Mouse (Mus musculus): ENCODE results near the gene Pcnx. TPM values are rescaled to one million over a fixed set of nuclear protein-coding genes. Genes with fewer than 3 reads are reported as not detected.
"Not testable (repeated sequence)": the region's sequence is repeated elsewhere in the genome, so short reads cannot be mapped to it uniquely, and the experiment has no call there.

Gene Pcnx
- total RNA-seq, 4 experiments from 2014 or later = 79.6 to 96.8 (median 90.7) TPM

DNA sequence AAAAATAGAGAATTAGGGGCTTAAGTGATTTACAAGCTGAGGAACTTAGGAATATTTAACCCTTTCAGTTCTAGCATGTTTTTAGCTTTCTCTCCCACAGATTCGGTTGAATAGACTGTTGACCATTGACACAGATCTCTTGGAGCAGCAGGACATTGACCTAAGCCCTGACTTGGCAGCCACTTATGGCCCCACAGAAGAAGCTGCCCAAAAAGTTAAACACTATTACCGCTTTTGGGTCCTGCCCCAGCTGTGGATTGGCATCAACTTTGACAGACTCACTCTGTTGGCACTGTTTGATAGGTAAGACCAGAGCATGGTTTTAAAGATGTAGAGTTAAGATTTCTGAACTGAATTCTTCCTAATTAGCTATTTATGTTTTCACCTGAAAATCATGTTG is 90.2 kb downstream of the Pcnx start:
- no peak for DNase-seq (ENCODE audit: low spot score in 2 of 2)

DNA sequence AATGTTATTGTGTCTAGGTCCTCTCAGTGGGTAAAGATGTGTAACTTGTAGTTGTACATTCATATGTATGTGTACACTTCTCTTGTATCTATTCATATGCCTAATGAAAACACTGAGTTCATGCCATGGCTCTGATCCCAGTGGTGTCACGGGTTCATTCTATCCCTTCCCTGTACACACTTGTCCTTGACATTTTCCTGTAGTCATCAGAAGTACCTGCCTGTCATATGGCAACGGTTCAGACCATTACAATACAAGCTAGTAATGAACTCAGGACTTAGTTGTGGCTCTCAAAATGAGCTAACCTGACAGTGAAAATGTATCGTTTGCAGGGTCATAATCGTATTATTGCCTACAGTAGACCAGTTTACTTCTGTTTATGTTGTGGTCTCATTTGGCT is 98.5 kb downstream of the Pcnx start:
- DNase-seq (ENCODE audit: low spot score in 2 of 2) = no peak

DNA sequence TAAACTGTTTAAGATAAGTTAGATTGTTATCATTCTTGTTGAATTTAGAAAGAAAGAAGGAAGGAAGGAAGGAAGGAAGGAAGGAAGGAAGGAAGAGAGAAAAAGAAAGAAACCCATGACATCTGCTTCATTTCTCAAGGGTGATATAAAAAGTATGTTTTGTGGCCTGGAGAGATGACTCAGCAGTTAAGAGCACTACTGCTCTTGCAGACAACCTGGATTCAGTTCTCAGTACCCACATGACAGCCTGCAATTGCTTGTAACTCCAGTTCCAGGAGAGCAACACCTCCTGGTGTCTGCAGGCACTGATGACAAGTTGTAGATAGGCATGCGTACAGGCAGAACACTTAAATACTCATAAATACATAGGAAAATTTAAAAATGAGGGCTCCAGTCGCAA is 105.6 kb downstream of the Pcnx start:
- DNase-seq (ENCODE audit: low spot score in 2 of 2) = no peak

DNA sequence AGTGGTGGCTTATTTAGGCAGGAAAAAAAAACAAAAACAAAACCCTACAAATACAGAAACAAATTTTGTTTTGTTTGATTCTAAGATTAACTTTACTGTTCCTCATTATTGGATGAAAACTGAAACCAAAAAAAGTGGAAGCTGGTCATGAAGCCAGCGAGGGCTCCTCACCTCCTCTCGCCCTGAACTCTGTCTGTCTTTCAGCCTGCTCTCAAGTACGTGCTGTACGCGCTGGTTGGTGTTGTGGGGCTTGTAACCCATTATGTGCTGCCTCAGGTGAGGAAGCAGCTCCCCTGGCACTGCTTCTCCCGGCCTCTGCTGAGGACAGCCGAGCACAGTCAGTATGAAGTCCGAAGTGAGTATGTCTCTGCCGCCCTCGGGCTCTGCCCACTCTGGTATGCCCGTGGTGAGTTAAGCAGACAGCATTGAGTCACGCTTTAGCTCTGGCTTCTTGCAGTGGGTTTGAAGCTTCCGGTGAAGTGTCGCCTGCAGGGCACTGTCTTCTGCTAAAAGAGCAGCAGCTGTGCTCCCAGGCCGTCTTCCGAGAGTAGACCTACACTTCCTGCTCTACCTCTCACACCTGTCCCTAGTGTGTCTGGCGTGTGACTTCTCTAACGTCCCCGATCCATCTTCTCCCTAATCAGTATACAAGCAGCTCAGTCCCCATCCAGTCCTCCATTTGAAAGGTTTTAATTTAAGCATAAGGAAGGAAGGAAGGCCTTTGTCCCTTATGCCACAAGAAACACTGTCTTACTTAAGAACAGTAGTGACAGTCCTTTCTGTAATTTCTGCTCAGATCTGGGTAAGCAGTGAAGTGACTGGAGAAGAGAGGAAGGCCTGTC is 111.4 kb downstream of the Pcnx start:
- peak in 1 of 2 experiments; percentile 39 for DNase-seq (ENCODE audit: low spot score in 2 of 2)

DNA sequence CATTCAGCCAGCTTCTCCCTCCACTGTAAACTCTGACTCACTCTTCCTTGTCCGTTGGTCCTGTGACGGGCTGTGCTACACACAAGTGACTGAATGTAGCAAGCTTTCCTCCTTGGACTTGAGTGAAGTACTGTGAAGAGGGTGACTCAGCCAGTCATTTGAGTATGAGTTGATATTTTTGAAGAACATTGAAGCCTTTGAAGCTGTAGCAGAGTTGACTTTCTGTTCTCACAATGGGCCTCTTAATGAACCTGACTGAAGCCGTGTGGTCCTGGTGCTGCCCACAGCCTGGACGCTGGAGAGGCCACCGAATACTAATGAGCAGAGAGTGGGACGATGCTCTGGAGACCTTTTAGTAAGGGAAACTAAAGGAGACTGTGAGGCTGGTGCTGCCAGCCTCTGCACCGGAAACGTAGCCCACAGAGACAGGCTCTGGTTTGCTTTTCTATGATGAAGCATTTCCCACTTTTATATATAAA is 112.1 kb downstream of the Pcnx start:
- DNase-seq (ENCODE audit: low spot score in 2 of 2) = no peak

DNA sequence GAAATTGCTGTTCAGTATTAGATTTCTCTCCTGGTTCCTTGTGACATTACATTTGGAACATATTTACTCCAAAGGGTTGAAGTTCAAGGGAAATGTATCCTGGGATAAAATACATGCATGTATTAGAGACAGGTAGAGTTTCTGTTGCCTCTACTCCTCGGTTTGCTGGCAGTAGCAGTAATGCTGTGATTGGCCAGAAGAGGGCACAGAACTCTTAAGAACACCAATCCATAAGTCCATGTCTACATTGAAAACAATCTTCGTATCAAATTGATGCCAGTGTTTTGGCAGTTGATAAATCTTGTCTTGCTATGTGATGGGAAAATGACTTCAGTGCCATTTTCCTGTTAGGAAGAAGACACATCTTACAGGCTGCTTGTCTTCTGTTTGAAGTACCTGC is 115.0 kb downstream of the Pcnx start:
- DNase-seq (ENCODE audit: low spot score in 2 of 2) = no peak

DNA sequence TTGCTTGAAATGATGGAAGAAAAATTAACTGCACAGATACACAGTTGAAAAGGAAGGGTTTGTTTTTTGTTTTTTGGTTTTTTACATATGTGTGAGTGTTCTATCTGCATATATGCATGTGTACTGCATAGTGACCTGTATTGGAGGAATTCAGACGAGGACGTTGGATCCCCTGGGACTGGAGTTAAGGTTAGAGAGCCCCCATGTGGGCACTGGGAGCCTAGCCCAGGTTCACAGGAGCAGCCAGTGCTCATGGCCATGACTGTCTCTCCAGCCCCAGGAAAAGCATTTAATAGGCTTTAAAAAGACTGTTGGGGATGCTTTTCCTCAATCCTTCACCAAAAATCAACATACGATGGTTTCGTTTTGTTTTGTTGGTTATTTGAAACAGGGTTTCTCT is 117.5 kb downstream of the Pcnx start:
- no peak for DNase-seq (ENCODE audit: low spot score in 2 of 2)

DNA sequence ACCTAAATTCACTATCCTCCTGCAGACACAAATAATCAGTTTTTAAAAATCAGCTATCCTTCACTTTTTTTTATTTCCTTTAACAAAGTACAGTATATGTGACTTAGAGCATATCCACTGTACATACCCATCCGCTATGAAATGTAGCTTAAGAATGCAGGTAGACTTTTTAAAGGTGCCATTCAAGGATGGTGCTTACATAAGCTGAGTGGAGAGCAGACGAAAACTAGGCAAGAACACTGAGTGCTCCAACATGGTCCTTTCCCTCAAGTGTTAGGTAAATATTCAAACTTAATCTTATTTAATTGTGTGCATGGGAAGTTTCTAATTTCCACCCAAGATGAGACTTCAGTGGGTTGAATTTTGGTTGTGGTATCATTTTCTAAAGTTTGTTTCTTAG is 119.5 kb downstream of the Pcnx start:
- no peak for DNase-seq (ENCODE audit: low spot score in 2 of 2)

DNA sequence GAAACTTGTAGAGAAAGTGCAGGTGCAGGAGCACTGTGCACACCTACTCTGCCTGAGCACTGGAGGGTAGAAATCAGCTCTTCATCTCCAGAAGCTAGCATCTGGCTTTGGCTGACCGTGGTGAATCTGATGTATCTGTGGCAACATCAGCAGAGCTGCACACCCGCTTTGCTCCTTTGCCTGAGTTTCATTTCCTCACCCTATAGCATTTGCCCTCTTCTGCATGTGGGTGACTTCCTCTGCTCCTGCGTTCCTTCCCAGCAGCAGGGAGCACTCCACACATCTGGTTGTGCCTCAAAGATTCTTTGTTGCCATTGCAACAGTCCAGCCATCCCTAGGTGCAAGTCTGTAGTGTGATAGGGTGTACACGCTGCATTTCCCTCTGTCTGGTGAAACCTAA is 132.3 kb downstream of the Pcnx start:
- DNase-seq (ENCODE audit: low spot score in 2 of 2) = no peak

DNA sequence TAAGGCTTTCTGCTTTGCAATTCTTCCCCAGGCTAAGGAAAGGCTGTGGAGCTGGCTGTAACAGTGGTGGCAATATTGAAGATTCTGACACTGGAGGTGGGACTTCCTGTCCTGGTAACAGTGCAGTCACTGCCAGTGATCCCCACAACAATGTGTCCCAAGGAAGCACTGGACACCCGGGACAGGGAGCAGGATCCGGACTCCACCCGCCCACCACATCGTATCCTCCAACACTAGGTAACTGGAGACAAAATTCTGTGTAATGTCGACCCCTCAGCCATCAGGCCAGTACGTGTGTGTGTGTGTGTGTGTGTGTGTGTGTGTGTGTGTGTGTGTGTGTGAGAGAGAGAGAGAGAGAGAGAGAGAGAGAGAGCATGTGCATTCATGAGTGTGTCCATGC is 133.2 kb downstream of the Pcnx start:
- DNase-seq (ENCODE audit: low spot score in 2 of 2) = no peak

DNA sequence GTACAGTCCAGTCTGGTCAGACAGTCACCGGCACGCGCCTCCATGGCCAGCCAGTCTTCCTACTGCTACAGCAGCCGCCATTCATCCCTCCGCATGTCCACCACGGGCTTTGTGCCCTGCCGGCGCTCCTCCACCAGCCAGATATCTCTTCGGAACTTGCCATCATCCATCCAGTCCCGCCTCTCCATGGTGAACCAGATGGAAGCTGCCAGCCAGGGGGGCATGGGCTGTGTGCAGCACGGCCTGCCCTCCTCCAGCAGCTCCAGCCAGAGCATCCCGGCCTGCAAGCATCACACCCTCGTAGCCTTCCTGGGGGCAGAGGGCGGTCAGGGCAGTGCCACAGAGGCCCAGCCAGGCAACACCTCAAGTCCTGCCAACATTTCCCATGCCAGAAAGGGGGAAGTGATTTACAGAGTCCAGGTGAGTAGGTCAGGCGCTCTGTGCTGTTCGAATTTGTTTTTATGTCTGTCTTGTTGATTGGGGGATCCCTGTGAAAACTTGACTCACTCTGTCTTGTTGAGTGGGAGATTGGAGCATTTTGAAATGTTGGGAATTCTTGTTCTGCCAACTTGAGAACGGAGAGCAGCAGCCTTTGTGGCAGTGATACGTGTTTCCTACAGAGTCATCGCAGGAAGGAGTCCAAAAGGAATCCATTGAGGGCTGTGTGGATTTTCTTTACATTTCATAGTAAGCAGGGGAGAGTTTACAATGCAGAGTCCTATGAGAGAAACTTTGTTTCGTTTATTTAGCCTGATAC is 135.3 kb downstream of the Pcnx start:
- no peak for DNase-seq (ENCODE audit: low spot score in 2 of 2)

DNA sequence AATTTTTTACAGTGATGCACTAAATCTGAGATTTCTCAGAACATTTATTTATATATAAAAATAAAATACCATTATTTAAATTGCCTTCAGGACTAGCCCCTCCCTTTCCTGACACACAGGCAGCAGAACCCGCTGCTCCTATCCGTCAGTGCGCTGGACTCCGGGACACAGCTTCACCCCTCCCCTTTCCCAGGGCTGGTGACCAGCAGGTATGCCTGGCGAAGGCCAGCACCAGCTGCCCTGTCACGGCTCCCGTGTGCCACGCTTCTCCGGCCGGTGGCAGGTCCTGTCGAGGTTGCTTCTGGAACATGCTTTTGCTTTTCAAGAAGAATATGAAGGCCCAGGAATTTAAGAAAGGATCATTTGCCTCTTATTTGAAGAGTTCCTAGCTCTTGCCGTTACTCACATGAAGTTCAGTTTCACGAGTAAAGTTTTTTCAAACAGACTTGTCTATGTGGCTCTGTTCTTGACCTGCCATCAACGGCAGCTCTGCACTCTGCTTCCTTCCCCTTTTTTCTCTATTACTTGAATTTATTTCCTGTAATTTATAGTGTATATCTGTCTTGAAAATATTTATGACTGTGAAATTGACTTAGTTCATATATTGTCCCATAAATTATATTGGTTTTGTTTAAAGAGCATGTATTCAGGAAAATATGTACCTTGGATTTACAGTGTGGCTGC is 137.0 kb downstream of the Pcnx start:
- DNase-seq (ENCODE audit: low spot score in 2 of 2) = no peak

DNA sequence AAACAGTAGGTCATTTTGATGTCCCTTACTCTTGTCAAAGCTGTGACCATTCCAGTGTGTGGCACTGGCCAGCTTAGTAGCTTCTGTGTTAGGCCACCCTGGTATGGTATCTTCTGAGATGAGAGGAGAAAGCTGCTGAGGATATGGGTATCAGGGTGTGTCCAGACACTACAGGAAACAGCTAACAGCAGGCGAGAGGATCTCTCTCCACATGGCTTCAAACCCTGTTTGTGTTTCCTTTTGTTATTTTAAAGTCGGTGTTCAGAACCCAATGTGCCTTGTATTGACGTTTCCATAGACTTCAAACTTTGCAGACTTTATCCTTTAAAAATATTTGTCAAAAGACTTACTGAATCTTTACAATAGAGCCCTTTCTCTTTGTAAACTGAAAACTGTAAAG is 137.7 kb downstream of the Pcnx start:
- no peak for DNase-seq (ENCODE audit: low spot score in 2 of 2)

DNA sequence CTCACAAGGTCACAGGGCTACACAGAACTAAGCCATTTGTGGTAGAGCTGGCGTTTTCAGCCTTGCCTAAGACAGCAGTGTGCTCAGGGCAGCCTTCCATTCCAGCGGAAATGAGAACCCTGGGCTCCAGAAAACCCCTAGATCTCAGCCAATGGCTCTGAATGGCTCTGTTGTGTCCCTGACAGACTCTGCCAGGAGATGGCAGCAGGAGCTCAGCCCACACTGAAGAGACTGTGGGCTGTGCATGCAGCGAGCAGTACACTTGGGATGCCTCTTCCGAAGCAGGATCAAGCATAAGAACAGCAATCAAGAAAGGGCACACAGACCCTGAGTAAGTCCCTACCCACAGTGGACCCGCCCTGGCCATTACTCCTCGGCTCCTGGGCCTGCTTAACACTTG is 142.9 kb downstream of the Pcnx start:
- DNase-seq (ENCODE audit: low spot score in 2 of 2) = not testable (repeated sequence)

DNA sequence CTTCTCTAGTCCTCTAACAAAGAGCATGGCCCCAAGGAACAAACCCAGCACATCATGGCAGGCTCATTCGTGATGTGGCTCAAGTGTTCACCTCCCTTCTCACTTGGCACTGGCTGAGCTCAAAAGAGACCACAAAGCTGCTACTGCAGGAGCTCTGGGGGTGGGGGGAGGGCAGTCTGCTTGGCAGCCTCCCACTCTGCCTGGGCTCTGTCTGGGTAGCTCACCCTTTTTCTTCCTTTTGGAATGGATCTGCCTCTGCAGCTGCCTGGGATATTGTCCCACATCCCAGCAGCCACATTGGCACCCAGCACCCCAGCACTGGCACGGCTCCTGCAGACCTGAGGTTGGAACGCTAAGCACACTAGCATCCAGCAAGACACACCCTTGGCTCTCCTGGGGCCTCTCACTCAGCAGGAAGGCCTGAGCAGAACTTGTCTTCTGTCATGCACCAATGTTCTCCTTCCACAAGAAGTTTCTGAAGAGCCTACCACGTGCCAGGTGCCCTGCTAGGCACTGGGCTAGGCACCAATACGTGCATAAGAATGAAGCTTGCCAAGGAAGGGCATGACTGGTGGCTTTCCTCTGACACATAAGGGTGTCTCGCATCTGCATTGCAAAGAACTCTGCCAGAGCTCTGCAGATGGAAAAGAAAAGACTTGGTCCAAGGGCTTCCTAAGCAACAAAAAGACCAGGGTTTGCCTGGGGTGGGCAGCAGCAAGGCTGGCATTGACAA is 166.2 kb downstream of the Pcnx start:
- DNase-seq (ENCODE audit: low spot score in 2 of 2) = not testable (repeated sequence)

DNA sequence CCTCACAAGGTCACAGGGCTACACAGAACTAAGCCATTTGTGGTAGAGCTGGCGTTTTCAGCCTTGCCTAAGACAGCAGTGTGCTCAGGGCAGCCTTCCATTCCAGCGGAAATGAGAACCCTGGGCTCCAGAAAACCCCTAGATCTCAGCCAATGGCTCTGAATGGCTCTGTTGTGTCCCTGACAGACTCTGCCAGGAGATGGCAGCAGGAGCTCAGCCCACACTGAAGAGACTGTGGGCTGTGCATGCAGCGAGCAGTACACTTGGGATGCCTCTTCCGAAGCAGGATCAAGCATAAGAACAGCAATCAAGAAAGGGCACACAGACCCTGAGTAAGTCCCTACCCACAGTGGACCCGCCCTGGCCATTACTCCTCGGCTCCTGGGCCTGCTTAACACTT is 173.7 kb downstream of the Pcnx start:
- DNase-seq (ENCODE audit: low spot score in 2 of 2) = not testable (repeated sequence)

DNA sequence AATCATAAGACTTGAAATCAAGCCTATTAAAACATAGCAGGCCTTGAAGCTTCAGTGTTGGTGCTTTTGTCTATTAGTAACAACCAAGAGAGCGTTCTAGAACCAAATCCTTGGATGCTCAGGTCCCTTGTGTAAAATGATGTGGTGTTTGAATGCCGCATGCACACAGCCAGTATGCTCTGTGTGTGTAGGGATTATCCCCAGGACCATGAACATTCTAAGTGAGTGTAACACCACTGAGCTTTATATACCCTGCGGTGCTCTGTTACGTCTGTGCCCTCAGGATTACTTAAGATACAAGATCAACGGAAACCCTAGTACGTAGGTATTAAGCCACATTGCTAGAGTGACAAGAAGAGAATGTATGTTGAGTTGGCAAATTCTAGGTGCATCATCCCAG is 174.2 kb downstream of the Pcnx start:
- not testable (repeated sequence) for DNase-seq (ENCODE audit: low spot score in 2 of 2)

DNA sequence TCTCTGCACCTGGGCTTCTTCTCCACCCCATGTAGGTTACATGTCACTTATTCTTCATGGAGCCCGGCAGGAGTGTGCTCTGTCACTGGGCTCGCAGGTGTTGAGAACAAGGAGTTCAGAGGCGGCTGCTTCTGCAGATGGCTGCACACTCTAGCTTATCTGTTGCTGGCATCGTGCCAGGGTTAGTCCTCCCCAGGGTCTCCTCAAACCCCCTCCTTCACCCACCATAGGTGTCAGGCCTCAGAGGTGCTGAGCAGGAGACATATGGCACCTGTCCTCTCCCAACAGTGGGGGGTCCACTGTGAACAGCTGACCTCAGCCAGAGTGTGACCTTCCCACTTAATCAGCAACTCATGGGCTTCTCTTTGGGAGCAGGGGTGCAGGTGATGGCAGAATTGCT is 184.3 kb downstream of the Pcnx start:
- not testable (repeated sequence) for DNase-seq (ENCODE audit: low spot score in 2 of 2)

Data from left cerebral cortex, adult 8-10 months (tissue).